Mouse (Mus musculus) CH12.LX (cell line): Measurements from ENCODE around the gene Nab2. TPM values are rescaled to one million over a fixed set of nuclear protein-coding genes. Genes with fewer than 3 reads are reported as not detected.
A peak's percentile ranks its signal among the peaks of the same experiment; 100 is the strongest.

ENCODE experiments used
- DNase-seq: peaks from one replicate; pipeline ENCODE4 v3.0.0-alpha.2; 2013; ENCODE audit errors: extremely low read depth
- H3K27ac ChIP-seq: 2 replicates; pipeline ENCODE4 v1.5.1; 2012; ENCODE audit warnings: low read depth, mild to moderate bottlenecking, control low read depth, moderate library complexity; ENCODE audit not compliant: insufficient read depth
- H3K27me3 ChIP-seq: replicated peaks from 2 replicates; pipeline ENCODE3; 2012; ENCODE audit warnings: inconsistent platforms
- H3K36me3 ChIP-seq, 2 experiments: replicated peaks in 1 of 2; 2 replicates each; pipeline versions ENCODE3 to v1.6.1; 2012; ENCODE audit warnings: inconsistent platforms in 1 of 2, low read length in 1 of 2, mild to moderate bottlenecking in 1 of 2, mixed read lengths in 1 of 2, moderate library complexity in 1 of 2; ENCODE audit not compliant: control insufficient read depth in 1 of 2, insufficient read depth in 1 of 2
- H3K4me1 ChIP-seq, 2 experiments: 2 replicates each; pipeline ENCODE4 v1.6.1; 2012; ENCODE audit warnings: inconsistent platforms in 1 of 2, moderate library complexity in 1 of 2; ENCODE audit not compliant: insufficient read depth in 2 of 2, control insufficient read depth in 1 of 2
- H3K4me2 ChIP-seq: 2 replicates; pipeline ENCODE4 v1.6.1; 2012; ENCODE audit warnings: low read depth, mild to moderate bottlenecking, control low read depth; ENCODE audit not compliant: poor library complexity, insufficient read depth, severe bottlenecking
- H3K4me3 ChIP-seq, 3 experiments: fragments of 150-350 bp in 1 of 3; sonication (generic) in 1 of 3; replicated peaks in 1 of 3; 2 replicates each; pipeline versions ENCODE3 to v1.5.1; 2011 to 2012; ENCODE audit warnings: low read depth in 2 of 3, low read length in 2 of 3, mild to moderate bottlenecking in 2 of 3, moderate library complexity in 2 of 3, control low read depth in 1 of 3, improper control_type of control experiment in 1 of 3, inconsistent platforms in 1 of 3, mixed read lengths in 1 of 3; ENCODE audit not compliant: poor library complexity in 1 of 3
- H3K79me2 ChIP-seq: replicated peaks from 2 replicates; pipeline ENCODE4 v1.6.1; 2012; ENCODE audit warnings: mild to moderate bottlenecking, moderate library complexity; ENCODE audit not compliant: control insufficient read depth, poor library complexity, insufficient read depth, severe bottlenecking; ENCODE audit errors: extremely low read depth
- H3K9ac ChIP-seq: 2 replicates; pipeline ENCODE4 v1.6.1; 2012; ENCODE audit warnings: low read depth, mild to moderate bottlenecking, control low read depth, moderate library complexity; ENCODE audit not compliant: insufficient read depth
- H3K9me3 ChIP-seq: replicated peaks from 2 replicates; pipeline ENCODE3; 2012; ENCODE audit warnings: low read length, inconsistent platforms, mixed read lengths
- BHLHE40 ChIP-seq: IDR thresholded peaks from 2 replicates; pipeline ENCODE4 v1.6.1; 2011; ENCODE audit warnings: mild to moderate bottlenecking, low read depth, low read length, improper control_type of control experiment
- CHD1 ChIP-seq: IDR thresholded peaks from 2 replicates; pipeline ENCODE4 v1.6.1; 2012; ENCODE audit warnings: low read depth, low read length, improper control_type of control experiment, inconsistent platforms
- EP300 ChIP-seq: IDR thresholded peaks from 2 replicates; pipeline ENCODE4 v1.6.1; 2011; ENCODE audit warnings: low read length, improper control_type of control experiment
- GABPA ChIP-seq: IDR thresholded peaks from 2 replicates; pipeline ENCODE4 v1.6.1; 2012; ENCODE audit warnings: low read depth, low read length, improper control_type of control experiment, inconsistent platforms; ENCODE audit not compliant: insufficient replicate concordance
- JUND ChIP-seq: conservative IDR thresholded peaks from 2 replicates; pipeline ENCODE4 v1.6.1; 2011; ENCODE audit warnings: low read depth, low read length, improper control_type of control experiment
- KAT2A ChIP-seq: IDR thresholded peaks from 2 replicates; pipeline ENCODE4 v1.6.1; 2012; ENCODE audit warnings: low read length, improper control_type of control experiment, inconsistent platforms; ENCODE audit not compliant: insufficient replicate concordance
- MAX ChIP-seq: IDR thresholded peaks from 2 replicates; pipeline ENCODE4 v1.6.1; 2011; ENCODE audit warnings: low read length, improper control_type of control experiment
- MAZ ChIP-seq: IDR thresholded peaks from 2 replicates; pipeline ENCODE4 v1.6.1; 2012; ENCODE audit warnings: low read depth, mild to moderate bottlenecking, inconsistent platforms, low read length, improper control_type of control experiment, moderate library complexity
- MEF2A ChIP-seq: IDR thresholded peaks from 2 replicates; pipeline ENCODE4 v1.6.1; 2014; ENCODE audit warnings: low read depth, mild to moderate bottlenecking, inconsistent platforms, low read length, improper control_type of control experiment, borderline replicate concordance
- MXI1 ChIP-seq: IDR thresholded peaks from 2 replicates; pipeline ENCODE4 v1.6.1; 2011; ENCODE audit warnings: mild to moderate bottlenecking, low read depth, low read length, improper control_type of control experiment
- POLR2A ChIP-seq: IDR thresholded peaks from 2 replicates; pipeline ENCODE4 v1.6.1; 2011; ENCODE audit warnings: low read depth, mild to moderate bottlenecking, improper control_type of control experiment, low read length
- RAD21 ChIP-seq: IDR thresholded peaks from 2 replicates; pipeline ENCODE4 v1.6.1; 2011; ENCODE audit warnings: low read depth, mild to moderate bottlenecking, low read length, improper control_type of control experiment, moderate library complexity
- SMC3 ChIP-seq: IDR thresholded peaks from 2 replicates; pipeline ENCODE4 v1.6.1; 2011; ENCODE audit warnings: low read depth, low read length, improper control_type of control experiment
- TBP ChIP-seq: conservative IDR thresholded peaks from 2 replicates; pipeline ENCODE4 v1.6.1; 2011; ENCODE audit warnings: low read depth, low read length, improper control_type of control experiment
- ZC3H11A ChIP-seq: IDR thresholded peaks from 2 replicates; pipeline ENCODE4 v1.6.1; 2012; ENCODE audit warnings: low read depth, mild to moderate bottlenecking, inconsistent platforms, low read length, improper control_type of control experiment
- ZMIZ1 ChIP-seq: IDR thresholded peaks from 2 replicates; pipeline ENCODE4 v1.6.1; 2012; ENCODE audit warnings: low read depth, mild to moderate bottlenecking, inconsistent platforms, low read length, improper control_type of control experiment
- ZNF384 ChIP-seq: IDR thresholded peaks from 2 replicates; pipeline ENCODE4 v1.6.1; 2012; ENCODE audit warnings: low read depth, low read length, improper control_type of control experiment, inconsistent platforms
- dilution Hi-C: fragments of 300-500 bp; cut with MboI; formaldehyde crosslinking; loops from 2 replicates; pipeline ENCODE4 v1.14.3; 2020; ENCODE audit warnings: low sequenced_read_pairs; ENCODE audit not compliant: extremely low pct_unique_long_range_greater_than_20kb, extremely low pct_ligation_motif_present
- in situ Hi-C: fragments of 300-500 bp; cut with MboI; formaldehyde crosslinking; loops from 3 replicates; pipeline ENCODE4 v1.14.3; 2019; ENCODE audit warnings: low sequenced_read_pairs, low pct_ligation_motif_present, low pct_unique_long_range_greater_than_20kb, mixed read lengths
- polyA plus RNA-seq: library from polyadenylated mRNA; unstranded; fragments of >175 nt; gene quantifications from 2 replicates; pipeline ENCODE4 v1.2.1, GENCODE M21; 2012; ENCODE audit warnings: low read depth; ENCODE audit not compliant: insufficient read length
- total RNA-seq, 2 experiments: library from RNA; depleted of rRNA; stranded (reverse); fragments of 300-350 nt in 1 of 2; fragments of >200 nt in 1 of 2; gene quantifications; 2 replicates each; pipeline ENCODE4 v1.2.3; 2012 to 2014

Nab2 gene
- total and polyA plus RNA-seq, 3 experiments = 8.1 to 10.0 (median 9.2) TPM

GRCm38 (mm10) chr10:127668093-127669050 lies at the start of gene Nab2 (continued):
- TF ChIP-seq GABPA (no peak), BHLHE40 (peak; percentile 78)

- Histone ChIP-seq H3K27ac (no peak overlapping the region), H3K9me3 (no peaks in the 10 kb centered on the region), H3K4me1 (peaks cover 0 to 3% of the 10 kb centered on the region in 2 experiments; a peak in 1 of 4 replicates), H3K4me3 (no peak overlapping the region), H3K36me3 (no peaks in the 10 kb centered on the region)
- in situ Hi-C loops (no loop called here), dilution Hi-C loops (no loop called here)
- TF ChIP-seq ZMIZ1 (no peak), RAD21 (no peak), ZNF384 (no peak), POLR2A (no peak), MAZ (no peak), JUND (no peak), TBP (no peak), ZC3H11A (no peak), KAT2A (no peak), SMC3 (no peak), BHLHE40 (no peak), CHD1 (no peak)
- TF ChIP-seq, all 38 proteins: peak for 0
- Histone ChIP-seq H3K9ac (no peak overlapping the region), H3K4me2 (no peak overlapping the region), H3K79me2 (no peaks in the 10 kb centered on the region), H3K27me3 (no peaks in the 10 kb centered on the region)
- DNase-seq = no peak
Measured at GRCm38 (mm10) chr10:127712736-127713135, 44.4 kb upstream of the Nab2 start.

- Histone ChIP-seq H3K9me3 (no peaks in the 10 kb centered on the region), H3K79me2 (no peaks in the 10 kb centered on the region), H3K4me1 (peaks cover 0 to 3% of the 10 kb centered on the region in 2 experiments; a peak in 1 of 4 replicates), H3K36me3 (no peaks in the 10 kb centered on the region), H3K4me2 (no peak overlapping the region), H3K27me3 (no peaks in the 10 kb centered on the region), H3K27ac (no peak overlapping the region), H3K4me3 (no peak overlapping the region), H3K9ac (no peak overlapping the region)
- dilution Hi-C loops = no loop called here
- no peak for DNase-seq
- no peak for TF ChIP-seq MXI1
- no peak for TF ChIP-seq TBP
- no peak for TF ChIP-seq EP300
- no peak for TF ChIP-seq MAX
- TF ChIP-seq MEF2A = no peak
- no peak for TF ChIP-seq BHLHE40
- TF ChIP-seq ZC3H11A = no peak
- in situ Hi-C loops = no loop called here
Measured at GRCm38 (mm10) chr10:127710331-127710730, 42.0 kb upstream of the Nab2 start.
